Mouse (Mus musculus) liver, embryonic 14.5 days (tissue): ENCODE measurements around the gene Pde4d.

Source experiments
- CTCF ChIP-seq: IDR thresholded peaks from 2 replicates; pipeline ENCODE4 v1.5.1; 2016; ENCODE audit warnings: antibody characterized with exemption, low read depth, control low read depth
- EP300 ChIP-seq: IDR thresholded peaks from 2 replicates; pipeline ENCODE4 v1.6.1; 2016; ENCODE audit warnings: antibody characterized with exemption, low read depth

DNA sequence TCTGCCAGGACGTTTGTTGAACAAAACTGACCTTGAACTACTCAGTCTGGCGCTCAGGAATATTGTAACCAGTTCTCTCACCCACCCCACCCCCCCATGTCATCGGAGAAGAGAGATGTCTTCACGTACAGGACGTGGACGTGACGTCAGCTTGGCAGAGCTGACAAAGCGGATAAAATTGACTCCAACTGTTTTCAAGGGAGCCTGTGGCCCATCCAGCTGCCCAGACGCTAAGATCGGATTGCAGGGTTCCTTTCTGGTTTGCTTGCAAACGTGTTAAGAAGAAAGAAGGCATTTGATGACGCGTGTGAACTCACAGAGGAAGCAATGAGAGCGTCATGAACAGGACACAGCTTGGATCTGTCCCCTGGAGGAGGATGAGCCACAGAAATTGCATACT is 1501.7 kb downstream of the Pde4d start:
- TF ChIP-seq CTCF (no peak), EP300 (no peak)
